Mouse (Mus musculus) limb, embryonic 10.5 days (tissue): Measurements from ENCODE around the gene Gm15446. TPM values are rescaled to one million over a fixed set of nuclear protein-coding genes. Genes with fewer than 3 reads are reported as not detected.
"Not testable (repeated sequence)": the region's sequence is repeated elsewhere in the genome, so short reads cannot be mapped to it uniquely, and the experiment has no call there.

ENCODE experiments used
- DNase-seq: peaks from one replicate; pipeline ENCODE4 v3.0.0-alpha.2; 2017; ENCODE audit warnings: low spot score
- H3K27ac ChIP-seq: fragments of 300-500 bp; sonication (generic); 2 replicates; pipeline ENCODE4 v1.5.1; 2016; ENCODE audit warnings: mild to moderate bottlenecking
- H3K27me3 ChIP-seq: fragments of 300-500 bp; sonication (generic); 2 replicates; pipeline ENCODE4 v1.6.1; 2016; ENCODE audit warnings: low read depth, mild to moderate bottlenecking; ENCODE audit not compliant: poor library complexity, severe bottlenecking
- H3K36me3 ChIP-seq: fragments of 300-500 bp; sonication (generic); 2 replicates; pipeline ENCODE4 v1.6.1; 2016; ENCODE audit warnings: mild to moderate bottlenecking, moderate library complexity
- H3K4me1 ChIP-seq: fragments of 300-500 bp; sonication (generic); 2 replicates; pipeline ENCODE4 v1.6.1; 2016
- H3K4me3 ChIP-seq: fragments of 300-500 bp; sonication (generic); 2 replicates; pipeline ENCODE4 v1.5.1; 2016; ENCODE audit warnings: mild to moderate bottlenecking, moderate library complexity
- H3K9me3 ChIP-seq: fragments of 300-500 bp; sonication (generic); replicated peaks from 2 replicates; pipeline ENCODE4 v1.6.1; 2016; ENCODE audit warnings: mild to moderate bottlenecking
- WGBS: fragments of 180-500 bp; shearing (Covaris S2); methylation state at CpG from one replicate; pipeline ENCODE4 v1.1.7; 2016; 5-methylcytosine and 5-hydroxymethylcytosine counted together
- polyA plus RNA-seq: library from polyadenylated mRNA; unstranded; fragments of >200 nt; fragmentation: Nextera tagmentation; extraction: Ambion mirVana; gene quantifications from 2 replicates; pipeline ENCODE4 v1.2.1, GENCODE M21; 2016

The Gm15446 gene
- polyA plus RNA-seq: 0.79 and 0.97 TPM in 2 replicates

DNA sequence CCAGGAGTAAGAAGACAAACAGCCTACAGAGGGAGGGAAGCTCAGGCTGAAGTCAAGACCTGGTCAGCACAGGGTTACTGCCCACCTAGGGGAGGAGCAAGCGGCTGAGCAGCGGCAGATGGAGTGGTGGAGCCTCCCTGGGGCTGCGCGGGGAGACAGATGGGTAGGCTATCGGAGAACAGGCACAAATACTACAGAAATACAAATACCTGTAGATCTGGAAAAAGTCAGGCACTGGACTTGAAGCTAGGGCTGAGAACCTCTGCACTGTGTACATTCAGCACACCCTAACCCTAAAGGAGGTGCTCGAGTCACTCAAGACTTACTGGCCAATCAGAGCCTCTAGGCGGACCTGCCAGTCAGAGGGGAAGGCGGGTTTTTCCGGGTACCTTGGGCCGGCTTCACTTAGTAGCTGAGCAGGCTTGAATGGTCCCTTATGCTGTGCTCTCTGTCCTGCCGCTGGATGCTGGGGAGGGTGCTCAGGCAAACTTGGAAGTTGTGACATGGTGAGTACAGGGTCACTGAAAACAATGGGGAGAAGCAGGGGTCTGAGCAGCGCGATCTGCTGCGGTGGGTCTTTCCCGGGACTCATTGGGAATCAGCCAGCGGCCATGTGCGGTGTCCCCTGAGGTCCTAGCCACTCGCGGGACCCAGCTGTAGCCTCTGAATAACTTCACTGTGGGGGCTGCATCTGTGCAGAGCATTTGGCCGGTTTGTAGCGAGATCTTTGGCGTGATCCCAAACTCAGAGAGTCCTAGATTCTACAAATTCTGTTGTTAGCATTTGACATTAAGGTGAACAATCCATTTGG lies at the start of gene Gm15446:
TSS of gene Gm15446 (plus strand) at position 140 of the 811 bp plus-strand sequence.
- Histone ChIP-seq H3K27ac (peak within 1 kb of the TSS; percentile 64; the same call in 1 of the 2 replicates), H3K4me3 (peak within 1 kb of the TSS; percentile 58)
- H3K4me1 ChIP-seq, H3K36me3 ChIP-seq, H3K9me3 ChIP-seq, H3K27me3 ChIP-seq: not testable (repeated sequence)
- peak; percentile 78 for DNase-seq
- WGBS: under 1% methylated on average over 22 of the region's 22 CpGs

DNA sequence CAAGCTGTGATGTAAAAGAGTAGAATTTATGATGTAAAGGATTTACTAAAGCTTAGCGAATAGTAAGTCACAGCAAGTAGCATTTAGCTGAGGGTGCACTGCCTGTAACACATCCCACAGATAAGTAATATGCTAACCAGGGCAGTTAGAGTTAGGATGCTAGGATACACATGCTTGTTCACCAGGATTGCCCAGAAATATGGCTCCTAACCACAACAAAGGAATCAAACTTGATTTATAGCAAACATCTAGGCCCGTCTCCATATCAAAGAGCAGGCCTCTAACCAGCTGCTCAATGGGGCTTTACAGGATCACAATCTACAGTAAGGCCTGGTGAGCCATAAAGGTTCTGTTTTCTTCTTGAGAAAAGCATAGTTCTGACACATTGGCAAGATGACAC lies 929 bp downstream of the Gm15446 start:
- not testable (repeated sequence) for H3K36me3 ChIP-seq, H3K9me3 ChIP-seq, H3K4me1 ChIP-seq, H3K27ac ChIP-seq, H3K27me3 ChIP-seq, DNase-seq
- H3K4me3 ChIP-seq: peak overlapping the region; percentile 58
- WGBS: 13% methylated on average over 2 of the region's 2 CpGs

DNA sequence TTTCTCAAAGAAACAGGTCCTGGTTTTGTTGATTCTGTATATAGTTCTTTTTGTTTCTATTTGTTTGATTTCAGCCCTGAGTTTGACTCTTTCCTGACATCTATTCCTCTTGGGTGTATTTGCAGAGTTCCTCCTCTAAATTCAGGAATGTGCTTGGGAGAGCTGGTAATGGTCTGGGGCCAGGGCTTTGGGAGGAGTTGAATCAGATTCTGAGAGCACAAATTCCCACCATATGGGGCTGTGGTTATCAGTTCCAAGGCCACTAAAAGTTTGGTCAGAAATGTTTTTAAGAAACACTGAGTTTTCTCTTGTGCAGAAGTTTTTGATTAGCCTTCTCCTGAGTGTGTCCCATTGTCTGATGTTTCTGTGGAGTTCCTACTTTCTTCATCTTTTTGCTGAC lies 1.7 kb downstream of the Gm15446 start:
- H3K4me1 ChIP-seq: peaks cover 5% of the 10 kb centered on the region; the same call in 1 of the 2 replicates

DNA sequence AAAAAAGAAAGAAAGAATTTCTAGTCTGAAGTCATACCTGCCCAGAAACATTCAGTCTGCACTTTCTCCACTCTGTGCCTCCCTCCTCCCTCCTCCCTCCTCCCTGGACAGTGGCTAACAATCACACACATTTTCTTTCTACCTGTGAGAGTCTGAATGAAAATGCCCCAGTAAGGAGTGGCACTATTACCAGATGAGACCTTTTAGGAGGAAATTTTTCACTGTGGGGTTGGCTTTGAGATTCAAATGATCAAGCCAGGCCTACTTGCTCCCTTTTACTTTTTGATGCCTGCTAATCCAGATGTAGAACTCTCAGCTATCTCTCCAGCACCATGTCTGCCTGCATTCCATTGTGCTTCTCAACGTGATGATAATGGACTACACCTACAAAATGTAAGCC lies 27.1 kb downstream of the Gm15446 start:
- WGBS: no CpG with 5 or more reads among the region's 1 CpGs

More for the DNA sequence above, 1.7 kb downstream of the Gm15446 start:
- Histone ChIP-seq H3K27me3 (no peaks in the 10 kb centered on the region), H3K36me3 (peaks cover 6% of the 10 kb centered on the region; the same call in 1 of the 2 replicates), H3K4me3 (no peak overlapping the region), H3K27ac (no peak overlapping the region), H3K9me3 (no peaks in the 10 kb centered on the region)
- DNase-seq: no peak

DNA sequence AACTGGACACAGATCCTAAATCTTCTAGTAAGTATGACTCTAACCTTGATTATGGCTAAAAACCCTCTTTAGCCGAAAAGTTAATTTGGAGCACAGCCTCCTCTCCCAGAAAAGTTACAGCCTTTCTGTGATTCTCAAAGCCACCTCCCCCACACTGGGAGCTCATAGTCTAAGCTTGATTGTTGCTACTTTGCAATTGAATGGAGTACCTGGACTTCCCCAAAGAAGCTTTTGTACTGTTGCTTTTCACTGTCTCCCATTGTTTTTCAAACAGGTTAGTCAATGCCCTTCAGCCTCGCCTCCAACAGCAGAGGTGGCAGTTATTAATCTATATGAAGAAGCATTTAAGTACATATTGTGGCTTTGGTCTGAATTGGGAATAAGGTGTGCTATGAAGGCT lies 57.5 kb downstream of the Gm15446 start:
- H3K9me3 ChIP-seq, H3K27ac ChIP-seq, H3K4me3 ChIP-seq, H3K27me3 ChIP-seq, H3K4me1 ChIP-seq, H3K36me3 ChIP-seq, DNase-seq: not testable (repeated sequence)
- no CpG with 5 or more reads among the region's 2 CpGs for WGBS

More for the DNA sequence above, 27.1 kb downstream of the Gm15446 start:
- Histone ChIP-seq H3K27ac (no peak overlapping the region), H3K4me3 (no peak overlapping the region), H3K9me3 (no peaks in the 10 kb centered on the region), H3K27me3 (no peaks in the 10 kb centered on the region), H3K36me3 (no peaks in the 10 kb centered on the region), H3K4me1 (no peaks in the 10 kb centered on the region)
- DNase-seq: no peak

Other genes starting within 250 kb of the Gm15446 start
- gene 5430403G16Rik, start 232.4 kb upstream of the Gm15446 start, polyA plus RNA-seq: 2.5 and 3.7 TPM in 2 replicates
- 10.8 and 13.2 TPM in 2 replicates for gene 4930522L14Rik, start 171.5 kb upstream of the Gm15446 start, polyA plus RNA-seq
- gene Zfp932, start 73.1 kb downstream of the Gm15446 start, polyA plus RNA-seq: 20.9 and 24.6 TPM in 2 replicates
- 5.6 and 7.0 TPM in 2 replicates for gene Gm17655, start 149.1 kb downstream of the Gm15446 start, polyA plus RNA-seq
- 1.9 and 2.0 TPM in 2 replicates for gene Gm35315, start 171.0 kb downstream of the Gm15446 start, polyA plus RNA-seq
- gene Plcxd1, start 176.6 kb downstream of the Gm15446 start, polyA plus RNA-seq: 1.8 and 2.1 TPM in 2 replicates
- gene Gtpbp6, start 184.8 kb downstream of the Gm15446 start, polyA plus RNA-seq: 34.3 and 35.3 TPM in 2 replicates
- gene Zfp605, start 186.7 kb downstream of the Gm15446 start, polyA plus RNA-seq: 4.4 and 5.2 TPM in 2 replicates
- gene Chfr, start 212.4 kb downstream of the Gm15446 start, polyA plus RNA-seq: 30.4 and 31.4 TPM in 2 replicates